Mouse (Mus musculus) R1 (cell line): ENCODE data around the gene S100a2.
A peak's percentile ranks its signal among the peaks of the same experiment; 100 is the strongest.

Experiments used
- DNase-seq: peaks from one replicate; pipeline ENCODE4 v3.0.0-alpha.2; 2018; ENCODE audit warnings: low read depth, low spot score

Gene S100a2

GRCm38 (mm10) chr3:90589947-90590346, at the start of gene S100a2:
S100a2 (plus strand) TSS chr3:90590247.
- no peak for DNase-seq

- no peak for DNase-seq
Observed at GRCm38 (mm10) chr3:90540904-90541303, 49.1 kb upstream of the S100a2 start.

GRCm38 (mm10) chr3:90549676-90550420, 40.2 kb upstream of the S100a2 start:
- DNase-seq, result no peak

- no peak for DNase-seq
Observed at GRCm38 (mm10) chr3:90550421-90550790, 39.6 kb upstream of the S100a2 start.

- no peak for DNase-seq
Observed at GRCm38 (mm10) chr3:90552231-90552630, 37.8 kb upstream of the S100a2 start.

- no peak for DNase-seq
Observed at GRCm38 (mm10) chr3:90555954-90556353, 34.1 kb upstream of the S100a2 start.

GRCm38 (mm10) chr3:90560008-90560628, 29.9 kb upstream of the S100a2 start, which contains the start of gene S100a3:
S100a3 (plus strand) TSS chr3:90560578.
- DNase-seq, result no peak

- no peak for DNase-seq
Observed at GRCm38 (mm10) chr3:90574691-90575090, 15.4 kb upstream of the S100a2 start.

- DNase-seq, result no peak
Observed at GRCm38 (mm10) chr3:90575320-90575719, 14.7 kb upstream of the S100a2 start.

GRCm38 (mm10) chr3:90576351-90577001, 13.6 kb upstream of the S100a2 start:
- no peak for DNase-seq

GRCm38 (mm10) chr3:90579433-90579832, 10.6 kb upstream of the S100a2 start:
- no peak for DNase-seq

GRCm38 (mm10) chr3:90581141-90581540, 8.9 kb upstream of the S100a2 start:
- DNase-seq, result no peak

GRCm38 (mm10) chr3:90582156-90582555, 7.9 kb upstream of the S100a2 start:
- DNase-seq, result peak; percentile 53

- no peak for DNase-seq
Observed at GRCm38 (mm10) chr3:90582556-90582955, 7.5 kb upstream of the S100a2 start.

GRCm38 (mm10) chr3:90583893-90584292, 6.2 kb upstream of the S100a2 start:
- DNase-seq, result no peak

GRCm38 (mm10) chr3:90585595-90585994, 4.5 kb upstream of the S100a2 start:
- peak; percentile 92 for DNase-seq

- peak; percentile 14 for DNase-seq
Observed at GRCm38 (mm10) chr3:90586016-90586643, 3.9 kb upstream of the S100a2 start.

GRCm38 (mm10) chr3:90586906-90587305, 3.1 kb upstream of the S100a2 start:
- DNase-seq, result peak; percentile 85

- peak; percentile 33 for DNase-seq
Observed at GRCm38 (mm10) chr3:90587361-90588101, 2.5 kb upstream of the S100a2 start.

- peak; percentile 13 for DNase-seq
Observed at GRCm38 (mm10) chr3:90589390-90589789, 657 bp upstream of the S100a2 start.

GRCm38 (mm10) chr3:90594466-90594865, 4.4 kb downstream of the S100a2 start:
- DNase-seq, result no peak
